Mouse (Mus musculus) fibroblast of lung, adult 2 months (primary cell): ENCODE results near the gene Kmt2b.

ENCODE experiments used
- DNase-seq: peaks from one replicate; pipeline ENCODE4 v3.0.0-alpha.2; 2011; ENCODE audit warnings: low read depth

The Kmt2b gene

DNA sequence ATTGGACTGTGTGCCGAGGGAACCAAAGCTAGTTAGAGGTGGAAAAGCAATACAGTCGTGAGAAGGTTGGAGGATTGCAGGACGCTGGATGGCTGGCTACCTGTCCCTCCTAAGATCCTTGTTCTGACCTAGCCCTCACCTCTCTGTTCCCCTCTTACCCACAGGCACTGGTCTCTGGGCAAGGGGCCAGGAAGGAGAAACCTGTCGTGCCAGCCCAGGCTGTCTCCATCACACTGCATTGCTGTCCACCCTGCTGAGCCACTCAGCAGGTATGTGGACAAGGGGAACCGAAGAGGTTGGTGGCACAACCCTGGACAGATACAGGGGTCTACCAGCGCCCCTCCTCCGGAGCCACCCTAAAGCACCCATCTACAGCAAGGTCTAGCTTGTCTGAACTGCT, 12.1 kb upstream of the Kmt2b start:
- DNase-seq, result no peak

DNA sequence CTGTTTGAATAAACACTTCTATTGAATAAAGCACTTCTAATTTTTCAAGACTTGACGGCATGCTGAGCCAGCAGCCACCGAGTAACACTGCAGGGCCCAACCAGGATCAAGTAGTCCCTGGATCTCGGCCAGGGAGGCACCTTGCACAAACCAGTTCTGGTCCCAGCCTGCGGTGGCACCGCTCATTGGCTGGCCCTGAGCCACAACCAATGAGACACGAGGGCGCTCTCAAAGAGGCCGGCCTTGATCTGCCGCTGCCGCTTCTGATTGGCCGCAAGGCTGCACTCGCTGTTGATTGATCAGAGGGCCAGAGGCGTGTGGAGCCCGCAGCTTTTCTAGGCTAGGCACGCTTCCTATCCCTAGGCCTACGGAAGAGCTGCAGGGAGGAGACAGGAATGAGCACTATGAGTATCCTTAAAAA, 11.4 kb upstream of the Kmt2b start:
- no peak for DNase-seq

DNA sequence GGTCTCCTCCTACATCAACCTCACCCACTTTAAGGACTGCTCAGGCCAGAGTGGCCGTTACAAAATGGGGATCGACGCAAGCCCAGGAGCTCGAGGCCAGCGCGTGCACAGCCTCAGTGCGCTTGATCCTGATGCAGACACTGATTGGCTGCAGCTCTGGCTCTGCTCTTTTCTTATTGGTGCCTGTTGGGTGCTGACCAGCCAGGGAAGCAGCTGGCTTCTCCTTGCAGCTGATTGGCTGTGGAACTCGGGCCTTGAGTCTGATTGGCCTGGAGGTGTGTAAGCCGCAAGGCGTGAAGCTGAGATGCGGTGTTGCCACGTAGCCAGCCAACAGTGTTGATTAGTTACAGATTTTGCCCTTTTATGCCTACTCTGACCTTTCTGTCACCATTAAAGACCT, 10.3 kb upstream of the Kmt2b start, which contains the start of gene Zbtb32:
TSS of gene Zbtb32 (minus strand) at position 124 of the 400 bp plus-strand sequence.
- no peak for DNase-seq

DNA sequence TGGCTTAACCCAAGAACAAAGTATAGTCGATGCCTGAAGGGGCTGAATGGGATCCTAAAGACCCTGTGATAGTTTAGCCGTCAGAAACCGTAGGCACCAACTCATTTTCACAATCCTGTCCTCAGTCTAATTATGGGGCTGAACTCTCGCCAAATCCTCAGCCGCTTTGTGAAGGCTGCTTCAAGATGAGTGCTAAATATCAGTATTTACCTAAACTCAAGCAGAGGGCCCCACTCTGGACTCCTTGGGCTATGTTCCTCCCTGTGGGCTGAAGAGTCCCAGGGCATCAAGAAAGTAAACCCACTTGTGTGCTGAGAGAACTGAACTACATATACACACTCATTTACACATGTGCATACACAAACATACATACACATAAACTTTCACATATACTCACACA, 8.3 kb upstream of the Kmt2b start:
- no peak for DNase-seq

DNA sequence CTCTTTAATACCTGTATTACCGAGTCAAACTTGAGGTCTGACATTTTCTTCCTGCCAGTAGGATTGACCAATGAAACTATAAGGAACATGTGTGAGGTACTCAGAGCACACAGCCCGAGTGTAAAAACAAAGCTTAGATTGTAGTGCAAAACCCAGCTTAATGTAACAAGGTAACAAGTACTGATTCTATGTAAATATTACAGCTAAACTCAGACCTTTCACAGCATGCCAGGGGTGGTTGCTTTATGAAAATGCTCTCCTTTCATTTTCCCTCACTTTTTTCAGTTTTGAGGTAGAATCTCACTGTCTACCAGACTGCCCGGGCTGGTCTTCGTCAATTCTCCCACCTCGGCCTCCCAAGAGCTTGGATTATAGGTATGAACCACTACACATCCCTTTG, 7.6 kb upstream of the Kmt2b start:
- no peak for DNase-seq

DNA sequence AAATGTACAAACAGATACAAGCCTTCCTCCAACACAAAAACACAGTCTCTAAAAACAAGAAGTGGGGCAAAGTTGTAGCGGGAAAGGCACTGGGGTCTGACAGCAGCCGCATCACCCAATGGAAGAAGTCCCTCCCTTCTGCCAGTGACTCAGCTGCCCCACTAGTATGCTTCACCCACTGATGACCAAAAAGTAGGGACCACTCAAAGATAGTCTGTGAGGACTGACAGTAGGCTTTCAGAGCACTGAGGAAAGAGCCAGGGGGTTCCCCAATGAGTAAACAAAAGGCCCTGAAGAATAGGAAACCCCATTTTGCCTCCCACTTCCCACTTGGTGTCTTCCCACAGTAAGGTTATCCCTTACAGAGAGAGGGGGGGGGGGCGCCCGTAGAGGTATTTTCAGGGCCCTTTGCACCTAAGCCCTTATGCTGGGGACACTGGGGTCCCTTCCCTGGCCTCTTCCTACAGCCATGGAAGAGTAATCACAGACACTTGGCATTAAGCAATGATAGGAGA, 6.0 kb upstream of the Kmt2b start:
- no peak for DNase-seq

DNA sequence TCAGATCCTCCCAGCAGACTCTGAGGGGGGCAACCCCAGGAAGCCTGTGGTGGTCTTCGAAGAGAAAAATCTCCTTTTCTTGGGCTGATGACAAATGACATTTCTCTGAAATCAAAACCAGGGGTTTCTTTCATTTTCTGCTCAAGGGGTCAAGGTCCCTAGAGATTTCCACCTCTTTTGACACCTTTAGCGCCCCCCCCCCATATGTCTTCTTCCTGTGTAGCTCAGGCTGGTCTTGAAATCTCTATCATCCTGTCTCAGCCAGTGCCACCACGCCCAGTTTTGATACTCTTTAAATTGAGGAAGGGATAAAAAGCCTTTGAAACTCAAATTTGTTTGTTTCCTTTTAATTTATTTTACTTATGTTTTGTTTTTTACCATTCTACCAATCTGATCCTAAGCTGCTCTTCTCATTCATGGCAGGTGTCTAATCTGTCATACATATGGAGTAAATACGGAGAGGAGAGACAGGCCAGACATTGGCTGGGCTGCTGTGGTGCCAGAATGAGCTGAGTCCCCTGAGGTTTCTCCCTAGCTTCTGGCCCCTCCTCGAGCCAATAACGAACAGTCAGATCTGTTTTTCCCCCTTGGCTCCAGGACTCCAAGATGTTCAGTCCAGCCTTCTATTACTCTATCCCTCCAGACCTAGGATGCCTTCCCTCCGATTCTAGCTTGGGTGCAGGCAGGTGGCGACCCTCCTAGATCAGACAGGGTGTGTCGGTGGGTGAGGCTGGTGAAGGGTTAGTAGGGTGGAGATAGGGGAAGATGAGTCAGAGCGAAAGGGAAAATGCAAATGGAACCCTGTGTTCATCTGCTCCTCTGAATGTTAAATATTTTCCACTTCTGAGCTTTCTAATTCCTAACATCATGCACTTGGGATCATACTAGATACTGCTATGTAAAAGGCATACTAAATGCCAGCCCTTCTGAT, 5.3 kb upstream of the Kmt2b start:
- DNase-seq, result no peak

DNA sequence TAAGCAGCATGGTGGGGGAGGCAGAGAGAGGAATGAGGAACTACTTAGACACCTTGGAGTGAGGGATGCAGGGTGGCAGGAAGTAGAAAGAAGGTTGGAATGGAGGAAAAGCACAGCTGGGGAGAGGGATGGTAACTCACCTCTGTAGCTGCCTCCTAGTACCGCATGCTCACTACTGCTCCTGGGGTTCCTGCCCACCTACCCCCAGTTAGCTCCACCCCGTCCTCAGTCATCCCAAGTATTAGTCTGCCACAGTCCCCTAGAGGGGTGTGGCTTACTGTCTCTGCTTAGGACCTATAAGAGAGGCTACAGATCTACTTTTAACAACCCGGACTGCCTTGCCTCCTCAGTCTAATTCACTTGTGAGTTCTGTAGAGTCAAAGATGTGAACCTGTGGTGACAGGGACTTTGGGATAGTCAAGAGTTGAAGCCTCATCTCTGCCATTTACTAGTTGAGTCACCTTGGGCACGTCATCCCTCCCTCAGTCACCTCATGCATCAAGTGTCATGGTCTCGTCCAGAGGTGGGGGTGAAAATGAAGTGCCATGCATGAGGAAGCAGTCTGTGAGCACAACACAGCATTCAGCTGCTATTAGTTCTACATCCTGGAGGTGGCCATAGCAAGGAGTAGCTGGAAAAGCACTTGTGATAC, 4.4 kb upstream of the Kmt2b start:
- no peak for DNase-seq

DNA sequence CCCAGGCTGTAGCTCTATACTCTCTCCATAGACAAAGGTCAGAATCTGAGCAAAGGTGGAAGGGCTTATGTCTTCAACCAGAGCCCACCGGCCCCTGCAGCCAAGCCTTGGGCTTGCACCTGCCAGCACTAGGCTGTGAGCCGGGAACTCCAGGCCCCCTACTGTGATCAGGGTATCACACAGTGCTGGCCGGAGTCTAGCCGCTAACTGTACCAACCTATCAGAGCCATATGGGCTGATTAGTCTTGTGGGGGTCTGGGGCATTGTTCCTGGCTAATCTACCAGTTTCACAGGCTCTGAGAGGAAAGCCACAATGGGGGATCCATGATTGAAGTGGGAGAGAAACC, 3.1 kb upstream of the Kmt2b start:
- DNase-seq, result no peak

DNA sequence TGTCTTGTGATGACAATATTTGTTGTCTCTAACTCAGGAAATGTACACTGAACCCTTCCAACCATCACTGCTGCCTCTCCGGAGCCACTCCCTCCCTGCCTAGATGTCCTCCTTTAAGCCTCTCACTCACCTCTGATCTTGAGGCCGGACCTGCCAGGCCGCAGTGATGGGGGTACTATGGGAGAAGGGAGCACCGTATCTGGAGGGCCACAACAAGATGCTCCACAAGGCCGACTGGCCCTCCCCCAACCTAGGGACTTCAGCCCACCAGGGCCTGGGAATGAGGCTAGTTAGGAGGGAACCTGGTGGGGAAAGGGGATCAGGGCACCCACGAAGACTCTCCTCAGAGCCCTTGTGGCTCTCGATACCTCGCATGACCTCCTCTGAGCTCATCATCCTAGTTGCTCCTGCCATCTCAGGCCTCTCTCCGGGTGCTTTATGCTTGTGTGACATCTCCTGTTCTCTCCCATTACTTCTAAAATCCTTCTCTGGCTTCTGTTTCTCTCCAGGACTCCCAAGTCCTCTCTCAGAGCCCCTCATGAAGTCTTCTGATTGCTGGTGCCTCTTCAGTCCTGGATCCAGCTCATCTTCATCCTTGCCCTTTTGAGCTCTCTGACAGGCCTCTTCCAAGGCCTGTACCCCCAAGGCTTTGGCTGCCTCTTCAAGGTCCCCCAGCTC, 2.5 kb upstream of the Kmt2b start:
- no peak for DNase-seq

DNA sequence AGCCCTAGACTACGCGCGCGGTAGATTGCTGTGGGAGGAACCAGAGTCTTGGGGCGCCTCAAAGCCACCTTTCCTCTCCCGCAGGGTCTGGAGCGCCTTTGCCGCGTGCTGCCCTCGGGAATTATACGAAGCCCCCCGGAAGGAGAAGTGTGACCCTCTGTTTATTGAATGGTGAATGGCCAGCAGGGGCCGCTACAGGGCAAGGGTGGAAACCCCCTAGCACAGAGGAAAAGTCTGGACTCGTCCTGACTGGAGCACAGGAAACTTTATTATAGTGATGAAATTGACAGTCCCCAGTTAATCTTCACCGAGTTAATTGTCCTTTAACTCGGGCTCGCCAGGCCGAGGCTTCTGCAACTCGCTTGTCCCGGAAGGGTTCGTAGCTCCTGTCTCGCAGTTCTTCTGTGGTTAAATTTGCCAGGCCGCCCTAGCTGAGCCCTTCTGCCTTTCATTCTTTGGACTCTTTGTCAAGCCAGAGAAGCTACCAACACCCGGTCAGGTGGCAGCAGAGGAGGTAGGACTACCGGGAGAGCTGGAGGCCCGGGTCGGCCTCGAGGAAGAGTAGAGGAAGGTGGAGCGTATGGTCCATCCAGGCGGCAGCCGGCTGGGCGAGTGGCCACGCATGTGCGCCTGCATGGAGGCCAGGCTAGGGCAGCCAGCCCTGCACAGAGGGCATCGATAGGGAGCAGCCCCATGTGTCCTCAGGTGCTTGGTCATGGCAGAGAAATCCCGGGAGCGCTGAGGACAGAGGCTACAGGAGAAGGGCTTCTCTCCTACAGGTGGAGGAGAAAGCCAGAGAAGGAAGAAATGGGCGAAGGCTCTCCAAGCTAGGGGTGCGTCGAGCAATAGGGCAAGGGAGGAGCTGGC, 1.1 kb upstream of the Kmt2b start:
- peak; percentile 58 for DNase-seq

DNA sequence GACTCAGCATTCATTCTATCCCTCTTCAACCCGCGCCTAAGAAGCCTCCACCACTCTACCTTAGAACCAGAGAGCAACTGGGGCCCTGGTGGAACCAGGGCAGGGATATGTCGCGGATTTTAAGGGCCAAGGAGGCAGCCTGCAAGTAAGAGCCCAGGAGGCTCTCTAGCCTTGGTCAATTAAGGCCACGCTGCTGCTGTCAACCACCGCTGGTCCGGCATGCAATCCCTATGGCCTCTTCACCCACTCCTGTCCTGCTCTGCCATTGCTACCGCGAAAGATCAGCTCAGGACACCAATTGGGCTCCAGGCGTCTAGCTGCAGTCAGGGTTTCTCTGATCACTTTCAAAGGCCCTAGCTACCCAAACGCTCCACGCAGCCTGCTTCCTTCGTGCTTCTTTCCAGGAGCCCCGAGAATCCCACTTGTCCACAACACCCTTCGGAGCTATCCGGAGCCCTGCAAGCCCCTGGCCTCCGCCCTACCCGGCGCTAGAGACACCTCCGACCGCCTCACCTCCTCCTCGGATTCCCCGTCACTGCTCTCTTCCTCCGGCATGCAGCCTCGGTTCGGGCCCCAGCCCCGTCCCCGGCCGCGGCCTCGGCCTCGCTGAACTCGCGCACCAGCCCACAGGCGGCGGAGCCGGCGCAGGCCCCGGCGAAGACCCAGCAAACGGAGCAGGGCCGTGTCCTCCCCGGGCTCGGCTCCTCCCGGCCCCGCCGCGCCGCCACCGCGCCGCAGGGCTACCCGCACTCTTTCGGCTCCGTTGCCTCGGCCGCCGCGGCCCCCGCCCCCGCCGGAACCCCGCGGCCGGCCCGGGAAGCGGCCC, 471 bp downstream of the Kmt2b start:
- no peak for DNase-seq

DNA sequence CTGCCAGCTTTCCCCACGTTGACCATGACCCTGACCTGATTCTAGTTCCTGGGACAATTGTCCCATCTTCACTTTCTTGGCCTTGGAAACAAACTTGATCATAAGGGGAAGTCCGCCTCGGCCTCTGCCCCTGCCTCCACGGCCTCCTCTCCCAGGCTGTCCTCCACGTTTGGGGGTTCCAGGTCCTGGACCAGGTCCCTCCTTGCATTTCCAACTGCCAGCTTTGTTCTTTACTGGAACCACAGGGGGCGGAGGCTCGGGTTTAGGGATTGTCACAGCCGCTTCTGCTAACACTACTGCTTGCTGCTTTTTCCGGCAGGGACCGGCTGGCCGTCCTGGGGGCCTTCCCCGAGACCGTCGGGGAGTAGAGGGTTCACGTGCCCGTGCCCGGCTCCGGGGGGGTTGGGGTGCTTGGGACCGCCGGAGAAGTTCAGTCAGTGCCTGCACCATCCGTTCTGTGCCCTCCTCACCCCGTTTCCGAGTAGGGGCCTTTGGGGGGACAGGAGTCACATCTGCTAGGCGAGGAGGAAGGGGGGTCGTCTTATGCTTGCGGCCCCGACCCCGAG, 2.0 kb downstream of the Kmt2b start:
- no peak for DNase-seq

DNA sequence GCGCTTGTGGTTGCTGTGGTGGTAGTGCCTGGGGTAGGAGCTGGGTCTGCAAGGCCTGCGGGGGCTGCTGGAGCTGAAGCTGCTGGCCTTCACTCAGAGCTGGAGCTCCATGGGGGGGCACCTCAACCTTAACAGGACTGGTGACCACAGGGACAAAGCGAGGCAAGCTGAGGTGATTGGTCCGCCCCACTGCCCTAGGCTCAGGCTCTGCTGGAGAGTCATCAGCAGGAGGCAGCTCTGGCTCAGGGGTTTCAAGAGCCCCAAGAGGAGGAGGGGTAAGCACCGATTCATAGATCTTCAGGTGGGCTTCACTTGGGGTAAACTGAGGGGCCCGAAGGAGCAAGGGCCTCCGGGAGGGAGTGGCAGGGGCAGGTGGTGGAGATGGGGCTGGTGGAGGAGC, 3.4 kb downstream of the Kmt2b start:
- DNase-seq, result no peak

DNA sequence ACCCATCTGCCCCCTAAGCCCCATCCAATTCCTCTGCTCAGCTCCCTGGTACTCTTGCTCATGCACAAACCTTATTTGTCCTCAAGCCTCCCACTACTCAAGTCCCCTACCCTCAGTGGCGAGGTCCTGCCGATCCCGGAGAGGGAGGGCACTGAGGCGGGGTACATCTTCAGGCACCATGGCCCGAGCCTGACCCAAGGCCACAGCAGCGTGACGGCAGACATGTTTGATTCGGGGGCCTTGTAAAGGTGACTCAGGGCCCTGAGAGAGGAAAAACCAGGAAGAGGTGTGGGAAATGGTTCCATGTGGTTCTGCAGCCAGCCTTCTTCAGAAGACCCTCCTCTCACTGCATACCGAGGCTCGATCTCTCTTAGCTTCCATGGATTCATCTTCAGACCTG, 4.2 kb downstream of the Kmt2b start:
- no peak for DNase-seq

DNA sequence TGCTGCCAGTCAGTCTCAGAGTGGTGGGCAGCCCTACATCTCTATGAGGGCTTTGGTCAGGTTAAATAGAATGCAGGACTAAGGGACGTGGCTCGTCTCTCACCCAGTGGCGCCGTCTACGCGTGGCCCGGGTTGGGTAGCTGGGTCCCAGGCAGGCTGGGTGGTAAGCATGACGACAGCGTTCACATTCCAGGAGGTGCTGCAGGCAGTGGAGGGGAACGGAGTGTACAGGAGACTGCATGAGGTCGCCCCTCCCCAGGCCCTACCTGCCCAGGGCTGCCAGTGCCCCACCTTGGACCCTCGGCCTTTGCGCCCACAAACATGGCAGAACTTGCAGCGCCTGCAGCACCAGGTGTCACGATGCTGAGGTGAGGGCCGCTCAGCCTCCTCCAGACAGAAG, 7.0 kb downstream of the Kmt2b start:
- no peak for DNase-seq

DNA sequence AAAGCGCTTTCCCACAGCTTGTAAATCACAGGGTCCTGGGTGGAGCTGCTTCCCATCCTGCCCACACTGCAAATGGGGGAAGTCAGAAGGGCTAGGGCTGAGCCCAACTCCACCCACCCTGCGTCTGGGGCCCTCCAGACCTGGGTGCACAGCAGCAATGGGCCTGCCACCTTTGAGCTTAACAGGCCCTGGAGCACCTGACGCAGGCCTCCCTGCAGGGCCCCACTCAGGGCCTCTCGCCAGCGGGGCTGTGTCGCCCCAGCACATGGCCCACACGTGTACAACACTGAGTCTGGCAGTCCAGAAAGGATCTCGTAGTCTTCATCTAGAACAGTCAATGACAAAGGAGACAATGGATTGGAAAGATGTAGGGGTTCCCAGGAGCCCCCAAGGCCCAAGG, 8.6 kb downstream of the Kmt2b start:
- no peak for DNase-seq

DNA sequence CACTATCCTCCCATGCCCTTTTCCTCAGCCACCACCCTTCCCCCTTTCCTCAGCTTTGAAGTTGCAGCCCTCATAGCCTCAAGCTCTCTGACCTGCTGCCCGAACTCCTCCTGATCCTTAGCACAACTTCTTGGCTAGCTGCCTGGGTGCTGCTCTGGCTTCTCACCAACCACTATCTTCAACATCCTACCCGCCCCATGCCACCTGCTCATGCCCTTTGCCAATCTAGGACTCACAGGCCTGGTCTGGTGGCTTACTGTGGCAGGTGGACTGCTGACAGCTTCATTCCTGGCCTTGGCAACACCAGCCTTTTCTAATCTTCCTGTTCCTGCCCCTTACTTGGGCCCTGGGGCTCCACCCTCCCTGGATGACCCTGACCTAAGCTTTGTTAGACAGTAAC, 15.6 kb downstream of the Kmt2b start:
- DNase-seq, result no peak

DNA sequence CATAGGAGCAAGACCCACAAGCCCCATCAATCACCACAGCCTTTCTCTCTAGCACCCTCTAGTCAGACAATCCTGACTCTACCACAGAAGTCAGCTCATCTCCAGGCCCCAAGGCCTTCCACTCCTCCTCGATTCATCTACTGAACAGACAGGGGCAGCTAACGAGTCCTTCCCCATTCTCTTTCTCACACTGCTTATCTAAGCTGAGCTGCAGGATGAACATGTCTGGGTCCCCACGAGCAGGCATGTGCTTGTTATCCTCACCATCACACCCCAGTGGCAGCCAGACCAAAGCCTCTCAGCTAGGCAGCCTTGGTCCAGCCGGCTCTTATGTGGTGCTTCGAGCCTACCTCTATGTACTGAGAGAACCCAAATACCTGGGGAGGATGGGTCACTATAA, 16.1 kb downstream of the Kmt2b start:
- DNase-seq, result no peak

DNA sequence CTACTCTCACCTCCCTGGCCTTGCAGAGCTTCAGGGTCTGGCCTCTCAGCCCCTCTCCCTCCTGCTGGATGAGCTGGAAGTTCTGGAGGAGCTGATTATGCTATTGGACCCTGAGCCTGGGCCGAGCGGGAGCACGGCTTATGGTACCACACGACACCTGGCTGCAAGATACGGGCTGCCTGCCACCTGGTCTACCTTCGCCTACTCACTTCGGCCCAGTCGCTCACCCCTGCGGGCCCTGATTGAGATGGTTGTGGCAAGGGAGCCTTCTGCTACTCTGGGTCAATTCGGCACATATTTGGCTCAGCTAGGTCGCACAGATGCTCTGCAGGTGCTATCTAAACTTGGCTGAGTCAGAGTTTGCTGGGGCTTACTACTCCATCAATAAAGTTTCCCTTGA, 21.0 kb downstream of the Kmt2b start:
- no peak for DNase-seq

DNA sequence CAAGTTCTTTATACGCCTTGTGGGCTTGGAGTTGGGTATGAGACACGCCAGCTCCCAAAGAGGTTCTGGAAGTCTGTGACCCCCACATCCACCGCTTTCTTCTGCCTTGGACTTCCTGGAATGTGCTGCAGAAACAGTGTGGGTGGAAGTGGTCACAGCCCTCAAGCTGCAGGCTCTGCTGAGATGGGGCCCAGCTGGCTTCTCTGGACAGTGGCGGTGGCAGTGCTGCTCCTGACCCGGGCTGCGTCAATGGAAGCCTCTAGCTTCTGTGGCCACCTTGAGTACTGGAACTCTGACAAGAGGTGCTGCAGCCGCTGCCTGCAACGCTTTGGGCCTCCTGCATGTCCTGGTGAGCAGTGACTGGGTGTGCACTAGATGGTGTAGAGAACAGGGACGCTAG, 22.5 kb downstream of the Kmt2b start:
- no peak for DNase-seq
